Mouse (Mus musculus) forebrain, postnatal 0 days (tissue): ENCODE results near the gene Col9a2. TPM values are rescaled to one million over a fixed set of nuclear protein-coding genes. Genes with fewer than 3 reads are reported as not detected.
A peak's percentile ranks its signal among the peaks of the same experiment; 100 is the strongest.

Experiments
- ATAC-seq: fragments of 200-750 bp; cut with Nextera tagmentation; 2 replicates; pipeline ENCODE4 v1.8.0; 2017; ENCODE audit warnings: mild to moderate bottlenecking, moderate library complexity
- DNase-seq: peaks from one replicate; pipeline ENCODE4 v3.0.0-alpha.2; 2015
- H3K27ac ChIP-seq: fragments of 300-500 bp; sonication (generic); 2 replicates; pipeline ENCODE4 v1.5.1; 2014; ENCODE audit warnings: low read depth, mild to moderate bottlenecking, antibody characterized with exemption, low read length, moderate library complexity, mixed read lengths
- H3K27me3 ChIP-seq: fragments of 300-500 bp; sonication (generic); 2 replicates; pipeline ENCODE4 v1.6.1; 2014; ENCODE audit warnings: mild to moderate bottlenecking, low read length, mixed read lengths; ENCODE audit not compliant: insufficient read depth
- H3K36me3 ChIP-seq: fragments of 300-500 bp; sonication (generic); 2 replicates; pipeline ENCODE4 v1.6.1; 2014; ENCODE audit warnings: mild to moderate bottlenecking, moderate library complexity; ENCODE audit not compliant: insufficient read depth
- H3K4me1 ChIP-seq: fragments of 300-500 bp; sonication (generic); 2 replicates; pipeline ENCODE4 v1.6.1; 2014; ENCODE audit warnings: antibody characterized with exemption; ENCODE audit not compliant: insufficient read depth
- H3K4me2 ChIP-seq: fragments of 300-500 bp; sonication (generic); 2 replicates; pipeline ENCODE4 v1.6.1; 2014; ENCODE audit warnings: low read depth, mild to moderate bottlenecking, moderate library complexity
- H3K4me3 ChIP-seq: fragments of 300-500 bp; sonication (generic); 2 replicates; pipeline ENCODE4 v1.5.1; 2014; ENCODE audit warnings: low read depth, low read length, mixed read lengths
- H3K9ac ChIP-seq: fragments of 300-500 bp; sonication (generic); 2 replicates; pipeline ENCODE4 v1.6.1; 2014; ENCODE audit warnings: mild to moderate bottlenecking
- H3K9me3 ChIP-seq: fragments of 300-500 bp; sonication (generic); 2 replicates; pipeline ENCODE4 v1.6.1; 2016; ENCODE audit warnings: low read length
- CTCF ChIP-seq: sonication (generic); IDR thresholded peaks from 2 replicates; pipeline ENCODE4 v1.5.1; 2016; ENCODE audit warnings: antibody characterized with exemption, control low read depth, low read depth
- WGBS: fragments of 180-500 bp; shearing (Covaris S2); extraction: QIAGEN DNeasy Blood & Tissue Kit; methylation state at CpG from one replicate; pipeline ENCODE4 v1.1.7; 2014; 5-methylcytosine and 5-hydroxymethylcytosine counted together
- polyA plus RNA-seq: library from polyadenylated mRNA; unstranded; fragments of >200 nt; fragmentation: Nextera tagmentation; extraction: Ambion mirVana; gene quantifications from 2 replicates; pipeline ENCODE4 v1.2.1, GENCODE M21; 2015
- total RNA-seq: library from RNA; depleted of rRNA; stranded (reverse); fragments of >200 nt; gene quantifications from 2 replicates; pipeline ENCODE4 v1.2.3, GENCODE M21; 2014; rRNA removed

Gene Col9a2
- total and polyA plus RNA-seq, 2 experiments from 2014 or later = 9.1 to 29.8 TPM

GRCm38 (mm10) chr4:121080395-121080794 lies 41.2 kb downstream of the Col9a2 start:
- WGBS = 78% methylated on average over 1 of the region's 1 CpGs
- Histone ChIP-seq H3K4me3 (no peak overlapping the region), H3K4me1 (no peaks in the 10 kb centered on the region), H3K27me3 (no peaks in the 10 kb centered on the region), H3K4me2 (no peak overlapping the region), H3K36me3 (peaks cover 64% of the 10 kb centered on the region), H3K27ac (no peak overlapping the region), H3K9ac (no peak overlapping the region), H3K9me3 (no peaks in the 10 kb centered on the region)
- no peak for DNase-seq
- ATAC-seq = no peak
- no peak for TF ChIP-seq CTCF

GRCm38 (mm10) chr4:121084506-121084905 lies 45.3 kb downstream of the Col9a2 start:
- ATAC-seq (no peak), DNase-seq (no peak)
- no peaks in the 10 kb centered on the region for H3K4me1 ChIP-seq
- no peak overlapping the region for H3K9ac ChIP-seq
- no peak for TF ChIP-seq CTCF
- no peaks in the 10 kb centered on the region for H3K9me3 ChIP-seq
- peaks cover 63% of the 10 kb centered on the region for H3K36me3 ChIP-seq
- no peak overlapping the region for H3K27ac ChIP-seq
- no peak overlapping the region for H3K4me3 ChIP-seq
- H3K4me2 ChIP-seq = no peak overlapping the region
- no peaks in the 10 kb centered on the region for H3K27me3 ChIP-seq

- DNase-seq = no peak
- H3K27ac ChIP-seq = no peak overlapping the region
- no peak for TF ChIP-seq CTCF
- no peak for ATAC-seq
- WGBS = 91% methylated on average over 2 of the region's 2 CpGs
- H3K27me3 ChIP-seq = no peaks in the 10 kb centered on the region
- peaks cover 62% of the 10 kb centered on the region for H3K36me3 ChIP-seq
- no peaks in the 10 kb centered on the region for H3K9me3 ChIP-seq
- no peak overlapping the region for H3K9ac ChIP-seq
- H3K4me3 ChIP-seq = no peak overlapping the region
- no peaks in the 10 kb centered on the region for H3K4me1 ChIP-seq
- H3K4me2 ChIP-seq = no peak overlapping the region
Measured at GRCm38 (mm10) chr4:121088696-121089095, 49.5 kb downstream of the Col9a2 start.

GRCm38 (mm10) chr4:121090211-121090610 lies 51.0 kb downstream of the Col9a2 start:
- DNase-seq (no peak), ATAC-seq (no peak)
- Histone ChIP-seq H3K9ac (no peak overlapping the region), H3K27ac (no peak overlapping the region), H3K9me3 (no peaks in the 10 kb centered on the region), H3K4me2 (no peak overlapping the region), H3K36me3 (peaks cover 66% of the 10 kb centered on the region), H3K4me1 (no peaks in the 10 kb centered on the region), H3K4me3 (no peak overlapping the region), H3K27me3 (no peaks in the 10 kb centered on the region)
- TF ChIP-seq CTCF = no peak
- WGBS = 97% methylated on average over 4 of the region's 4 CpGs

- peak within 1 kb of the TSS; percentile 75; the same call in 1 of the 2 replicates for H3K27ac ChIP-seq
Measured at GRCm38 (mm10) chr4:121097650-121098378, 58.6 kb downstream of the Col9a2 start, which contains the start of gene Zmpste24. Gene Zmpste24 (minus strand): TSS chr4:121098241.

GRCm38 (mm10) chr4:121103304-121103703 lies 64.1 kb downstream of the Col9a2 start:
- Histone ChIP-seq H3K27ac (no peak overlapping the region), H3K27me3 (no peaks in the 10 kb centered on the region), H3K4me3 (no peak overlapping the region), H3K9me3 (no peaks in the 10 kb centered on the region), H3K36me3 (no peaks in the 10 kb centered on the region), H3K9ac (no peak overlapping the region), H3K4me1 (0 out of 2 replicates have a peak, but pooled peaks cover 3% of the 10 kb centered on the region), H3K4me2 (no peak overlapping the region)
- ATAC-seq (no peak), DNase-seq (no peak)
- 87% methylated on average over 4 of the region's 4 CpGs for WGBS
- no peak for TF ChIP-seq CTCF

More at GRCm38 (mm10) chr4:121097650-121098378, 58.6 kb downstream of the Col9a2 start, which contains the start of gene Zmpste24:
- peaks cover 10% of the 10 kb centered on the region for H3K4me1 ChIP-seq
- under 1% methylated on average over 39 of the region's 39 CpGs for WGBS
- peaks cover 21% of the 10 kb centered on the region for H3K36me3 ChIP-seq
- H3K27me3 ChIP-seq = no peaks in the 10 kb centered on the region
- no peak for TF ChIP-seq CTCF
- H3K4me3 ChIP-seq = peak within 1 kb of the TSS; percentile 84
- DNase-seq = peak; percentile 96
- peak within 1 kb of the TSS; percentile 63 for H3K9ac ChIP-seq
- no peaks in the 10 kb centered on the region for H3K9me3 ChIP-seq
- peak; percentile 98 for ATAC-seq
- H3K4me2 ChIP-seq = peak within 1 kb of the TSS; percentile 55

Other genes starting within 250 kb of the Col9a2 start
- 72.7 and 78.2 TPM in 2 replicates for gene Nfyc, start 207.8 kb upstream of the Col9a2 start, total RNA-seq
- 74.6 and 81.4 TPM in 2 replicates for gene Nfyc, start 207.8 kb upstream of the Col9a2 start, polyA plus RNA-seq
- 68.2 and 86.1 TPM in 2 replicates for gene Rims3, start 184.6 kb upstream of the Col9a2 start, total RNA-seq
- gene Rims3, start 184.6 kb upstream of the Col9a2 start, polyA plus RNA-seq = 14.7 and 21.7 TPM in 2 replicates
- 15.6 and 15.7 TPM in 2 replicates for gene Exo5, start 114.4 kb upstream of the Col9a2 start, total RNA-seq
- gene Exo5, start 114.4 kb upstream of the Col9a2 start, polyA plus RNA-seq = 16.0 and 18.7 TPM in 2 replicates
- gene Zfp69, start 87.7 kb upstream of the Col9a2 start, total RNA-seq = 2.6 and 3.1 TPM in 2 replicates
- 2.5 and 4.5 TPM in 2 replicates for gene Zfp69, start 87.7 kb upstream of the Col9a2 start, polyA plus RNA-seq
- 86.8 and 92.0 TPM in 2 replicates for gene Smap2, start 22.1 kb upstream of the Col9a2 start, total RNA-seq
- gene Smap2, start 22.1 kb upstream of the Col9a2 start, polyA plus RNA-seq = 41.3 and 49.7 TPM in 2 replicates
- gene Zmpste24, start 58.9 kb downstream of the Col9a2 start, total RNA-seq = 14.2 and 20.5 TPM in 2 replicates
- gene Zmpste24, start 58.9 kb downstream of the Col9a2 start, polyA plus RNA-seq = 13.0 and 16.1 TPM in 2 replicates
- not detected in 2 replicates for gene Tmco2, start 69.8 kb downstream of the Col9a2 start, total RNA-seq
- gene Tmco2, start 69.8 kb downstream of the Col9a2 start, polyA plus RNA-seq = not detected in 2 replicates
- 41.0 and 42.9 TPM in 2 replicates for gene Rlf, start 175.7 kb downstream of the Col9a2 start, total RNA-seq
- 9.3 and 17.4 TPM in 2 replicates for gene Rlf, start 175.7 kb downstream of the Col9a2 start, polyA plus RNA-seq